Mouse (Mus musculus) kidney, adult 18-20 months (tissue): Measurements from ENCODE around the gene Pnma3.
"Not testable (repeated sequence)": the region's sequence is repeated elsewhere in the genome, so short reads cannot be mapped to it uniquely, and the experiment has no call there.

Experiments used
- DNase-seq: peaks from one replicate; pipeline ENCODE4 v3.0.0; 2021

Gene Pnma3

DNA sequence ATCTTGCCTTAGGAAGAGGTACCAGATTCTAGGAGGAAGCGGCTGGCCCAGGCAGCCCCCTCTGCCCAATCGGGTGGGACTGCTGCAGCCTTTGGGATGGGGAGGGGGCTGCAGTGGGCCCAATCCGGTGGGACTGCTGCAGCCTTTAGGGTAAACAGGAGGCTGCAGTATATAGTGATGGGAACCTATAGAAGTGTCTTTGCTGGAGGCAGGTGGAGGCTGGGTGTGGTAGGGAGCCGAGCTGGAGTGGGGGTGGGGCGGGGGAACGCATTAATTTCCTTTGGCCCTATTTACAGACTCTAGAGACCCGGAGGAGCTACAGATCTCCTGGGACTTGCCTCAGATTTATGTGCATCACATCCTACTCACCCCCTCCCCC, at the start of gene Pnma3:
TSS of gene Pnma3 (plus strand) at position 373 of the 379 bp plus-strand sequence.
- DNase-seq: no peak

DNA sequence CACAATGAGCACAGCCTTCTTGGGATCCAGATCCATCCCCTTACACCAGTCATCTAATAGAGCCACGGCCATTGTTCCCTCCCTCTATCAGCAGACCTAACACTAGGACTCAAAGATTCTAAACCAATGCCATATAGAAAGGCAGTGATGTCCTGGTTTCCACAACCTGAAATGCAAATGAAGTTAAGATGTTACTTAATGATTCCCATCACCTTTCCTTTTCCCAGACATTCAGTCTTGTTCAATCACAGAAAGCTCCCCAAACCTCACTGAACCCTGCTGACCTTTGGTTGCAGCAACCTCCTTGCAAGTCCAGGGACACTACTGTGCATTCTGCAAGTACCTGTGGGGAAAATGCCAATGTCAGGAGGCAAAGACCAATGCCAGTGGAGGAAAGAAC, 27.6 kb upstream of the Pnma3 start, which contains the start of gene Pnma5:
TSS of gene Pnma5 (minus strand) at position 101 of the 400 bp plus-strand sequence.
- no peak for DNase-seq

DNA sequence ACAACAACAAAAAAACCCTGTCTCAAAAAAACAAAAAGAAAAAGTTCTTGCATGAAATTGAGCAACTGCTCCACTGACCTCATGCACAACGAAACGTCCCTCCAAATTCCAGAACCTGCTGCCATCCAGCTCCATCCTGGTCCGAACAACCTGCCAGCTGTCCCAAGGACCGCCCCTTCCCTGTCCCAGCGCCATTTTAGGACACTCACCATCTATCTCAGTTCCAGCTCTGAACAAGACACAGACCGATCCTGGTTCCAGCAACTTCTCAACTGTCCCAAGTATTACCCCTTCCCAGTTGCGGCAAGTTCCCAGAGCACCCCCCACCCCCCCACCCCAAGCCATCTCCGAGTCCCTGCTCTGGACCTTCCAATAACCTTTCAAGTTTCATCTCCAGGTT, 25.8 kb upstream of the Pnma3 start:
- DNase-seq: no peak

DNA sequence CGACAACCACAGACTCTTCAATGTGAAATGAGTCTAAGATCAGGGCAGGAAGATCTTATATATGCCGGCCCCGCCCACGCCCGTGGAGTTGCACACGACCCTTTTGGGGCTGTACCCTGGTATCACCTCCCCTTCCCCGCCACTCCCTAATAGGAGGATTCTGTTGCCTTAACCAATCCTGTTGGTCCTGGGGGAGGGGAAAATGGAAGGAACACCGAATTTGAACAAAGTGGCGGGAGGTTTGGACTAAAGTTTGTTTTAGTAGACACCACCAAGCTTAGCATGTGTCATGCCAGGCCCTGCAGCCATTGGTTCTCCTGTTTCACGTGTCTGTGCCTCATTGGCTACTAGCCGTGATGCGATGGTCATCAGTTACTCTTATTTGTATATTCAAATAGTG, 24.9 kb upstream of the Pnma3 start:
- no peak for DNase-seq

DNA sequence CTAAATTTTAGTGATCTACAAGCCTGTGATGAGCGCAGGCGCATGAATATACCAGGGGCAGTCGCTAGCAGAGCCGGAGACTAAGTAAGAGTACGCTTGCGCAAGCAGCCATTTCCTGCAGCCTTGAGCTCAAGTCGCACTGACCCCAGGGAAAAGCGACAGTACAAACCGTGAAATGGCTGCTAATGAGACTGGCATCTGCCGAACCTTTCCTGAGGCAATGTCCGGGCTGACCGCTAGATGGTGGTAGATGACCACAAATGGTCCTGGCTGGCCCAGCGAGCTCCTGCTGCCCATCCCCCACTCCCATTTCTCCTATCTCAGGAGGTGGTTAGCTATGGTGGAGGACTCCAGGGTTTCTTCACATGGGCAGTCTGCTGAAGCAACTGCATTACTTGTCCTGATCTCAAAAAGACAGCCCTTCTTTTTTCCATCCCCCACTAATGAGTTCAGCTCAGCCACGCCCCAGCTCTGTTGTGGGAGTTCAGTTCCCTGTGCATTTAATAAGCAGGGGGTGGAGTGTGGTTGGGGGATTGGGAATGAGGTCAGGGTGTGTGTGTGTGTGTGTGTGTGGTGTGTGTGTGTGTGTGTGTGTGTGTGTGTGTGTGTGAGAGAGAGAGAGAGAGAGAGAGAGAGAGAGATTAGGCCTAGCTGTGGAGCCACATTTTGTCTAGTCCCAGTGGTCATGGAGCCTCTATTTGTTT, 10.6 kb upstream of the Pnma3 start:
- peak; percentile 94 for DNase-seq

DNA sequence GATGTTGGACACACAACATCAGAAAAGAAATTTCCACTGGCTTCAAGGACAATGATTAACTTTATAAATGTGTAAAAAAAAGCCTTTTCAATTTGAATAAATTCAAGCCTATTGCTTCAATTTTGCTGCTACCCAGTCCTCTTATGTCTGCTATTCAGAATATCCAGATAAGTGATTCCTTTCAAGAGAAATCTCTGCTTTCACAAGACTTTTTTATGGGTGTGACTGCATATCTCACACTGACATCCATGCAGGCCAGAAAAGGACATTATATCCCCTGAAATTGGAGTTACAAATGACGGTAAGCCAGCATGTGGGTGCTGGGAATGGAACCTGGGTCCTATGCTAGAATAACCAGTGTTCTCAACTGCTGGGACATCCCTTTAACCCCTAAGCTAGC, 3.1 kb upstream of the Pnma3 start:
- no peak for DNase-seq

DNA sequence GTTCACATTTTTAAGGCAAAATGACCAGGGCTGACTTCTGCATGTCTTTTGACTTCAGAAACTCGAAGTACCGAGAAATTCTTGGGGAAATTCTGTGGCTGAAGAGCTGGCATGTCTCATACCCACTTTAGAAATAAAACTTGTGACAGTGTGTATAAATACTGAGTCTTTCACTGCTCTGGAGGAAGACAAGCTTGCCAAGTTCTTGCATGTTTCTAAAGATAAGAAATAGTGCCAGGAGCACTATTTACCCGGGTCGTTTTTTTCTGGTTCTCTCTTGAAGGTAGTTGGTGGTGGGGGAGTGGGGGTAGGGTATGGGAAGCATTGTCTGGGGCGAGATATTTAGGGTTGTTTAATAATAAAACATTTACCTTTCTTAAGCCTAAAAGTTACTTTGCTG, 2.3 kb upstream of the Pnma3 start:
- DNase-seq: no peak

DNA sequence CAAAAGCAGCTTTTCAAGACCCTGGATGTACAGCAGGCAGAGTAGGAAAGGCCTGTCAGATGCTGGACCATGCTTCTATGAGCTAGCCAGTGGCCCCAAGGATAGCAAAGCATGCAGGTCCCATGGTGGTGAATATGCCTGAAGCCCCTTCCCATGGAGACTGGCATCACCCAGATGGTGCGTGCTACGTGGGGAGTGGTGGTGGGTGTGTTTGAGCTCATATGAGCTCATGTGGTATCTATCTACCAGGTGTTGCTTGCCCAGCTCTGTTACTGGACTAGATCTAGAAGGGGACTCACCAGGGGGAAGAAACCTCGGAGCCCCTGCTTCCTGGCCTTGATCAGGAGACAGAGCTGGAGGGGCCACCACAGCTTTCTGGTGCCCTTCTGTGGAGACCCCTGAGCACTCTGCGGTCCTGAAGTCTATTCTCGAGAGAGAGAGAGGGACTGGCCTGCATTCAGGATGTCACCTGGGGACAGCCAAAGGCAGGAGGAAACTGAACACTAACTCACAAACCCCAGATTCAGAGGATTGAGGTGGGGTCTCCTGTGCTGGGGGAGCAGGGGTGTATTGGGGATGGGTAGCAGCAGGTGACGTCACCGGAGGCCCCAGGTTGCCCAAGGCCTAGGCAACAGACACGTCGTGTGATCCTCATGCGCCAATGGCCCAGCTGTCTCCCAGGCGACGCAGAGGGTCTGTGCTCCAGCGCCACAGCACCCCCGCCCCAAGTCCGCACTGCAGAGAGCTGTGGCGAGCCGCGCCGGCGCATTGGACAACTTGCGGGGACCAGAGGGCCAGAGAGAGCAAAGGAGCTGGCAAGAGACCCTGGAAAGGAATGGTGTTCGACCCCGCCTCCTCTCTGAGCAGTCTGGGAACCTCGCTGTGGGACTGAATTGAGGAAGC, 824 bp upstream of the Pnma3 start:
- no peak for DNase-seq

DNA sequence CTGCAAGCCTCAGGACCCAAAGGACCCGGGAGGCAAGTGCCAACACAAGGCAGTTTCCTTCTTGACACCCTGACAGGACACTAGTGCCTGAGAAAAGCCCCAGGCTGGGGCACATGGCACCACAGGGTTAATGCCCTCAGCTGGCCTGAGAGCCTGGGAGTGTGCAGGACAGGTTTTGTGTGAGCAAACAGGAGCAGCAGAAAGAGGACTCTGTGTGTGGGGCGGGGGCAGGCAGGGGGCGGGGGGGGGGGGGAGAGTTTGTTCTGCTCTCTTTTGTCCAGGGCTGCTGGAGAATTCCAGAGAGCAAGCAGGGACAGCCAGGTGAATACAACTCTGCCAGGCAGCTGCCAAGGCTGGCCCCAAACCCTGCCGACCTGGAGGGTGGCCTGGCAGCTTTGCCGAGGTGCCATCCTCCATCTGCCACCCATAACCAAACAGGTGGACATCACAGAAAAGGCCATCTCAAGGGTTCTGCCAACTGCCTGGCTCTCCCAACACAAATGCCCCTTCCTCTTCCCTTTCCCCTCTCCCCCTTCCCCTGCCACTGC, 2.3 kb downstream of the Pnma3 start:
- not testable (repeated sequence) for DNase-seq

DNA sequence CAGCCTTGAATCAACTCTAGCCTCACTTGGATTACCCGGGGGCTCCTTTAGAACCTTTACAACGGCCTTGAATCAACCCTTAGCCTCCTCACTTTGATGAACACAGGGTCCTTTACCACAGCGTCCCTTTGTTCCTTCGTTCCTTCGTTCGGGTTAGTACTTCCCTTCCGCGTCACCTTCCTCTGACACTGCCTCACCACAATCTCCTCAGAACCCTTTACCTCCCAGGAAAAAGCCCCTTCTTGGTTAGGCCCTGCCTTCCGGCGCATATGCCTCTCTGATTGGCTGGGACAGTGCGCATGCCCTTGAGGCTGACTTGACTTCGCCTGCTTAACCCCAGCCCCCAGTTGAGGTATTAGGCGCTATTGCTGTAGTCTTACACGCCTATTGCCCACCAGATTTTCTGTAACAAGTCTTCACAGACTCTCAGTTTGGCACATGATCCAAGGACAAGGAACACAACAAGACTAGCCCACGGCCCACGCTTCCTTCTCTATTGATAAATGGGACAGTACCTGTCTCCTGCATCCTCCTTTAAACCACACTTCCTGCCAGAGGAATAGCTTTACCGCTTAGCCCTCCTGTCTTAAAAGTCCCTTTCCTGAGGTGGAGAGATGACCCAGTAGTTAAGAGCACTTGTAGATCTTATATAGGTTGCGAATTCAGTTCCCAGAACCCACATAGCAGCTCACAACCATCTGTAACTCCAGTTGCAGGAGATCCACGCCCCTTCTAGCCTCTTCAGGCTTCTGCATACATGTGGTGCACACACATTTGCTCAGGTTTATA, 17.9 kb downstream of the Pnma3 start, which contains the start of gene Xlr4a:
TSS of gene Xlr4a (minus strand) at position 212 of the 789 bp plus-strand sequence.
- DNase-seq: not testable (repeated sequence)

DNA sequence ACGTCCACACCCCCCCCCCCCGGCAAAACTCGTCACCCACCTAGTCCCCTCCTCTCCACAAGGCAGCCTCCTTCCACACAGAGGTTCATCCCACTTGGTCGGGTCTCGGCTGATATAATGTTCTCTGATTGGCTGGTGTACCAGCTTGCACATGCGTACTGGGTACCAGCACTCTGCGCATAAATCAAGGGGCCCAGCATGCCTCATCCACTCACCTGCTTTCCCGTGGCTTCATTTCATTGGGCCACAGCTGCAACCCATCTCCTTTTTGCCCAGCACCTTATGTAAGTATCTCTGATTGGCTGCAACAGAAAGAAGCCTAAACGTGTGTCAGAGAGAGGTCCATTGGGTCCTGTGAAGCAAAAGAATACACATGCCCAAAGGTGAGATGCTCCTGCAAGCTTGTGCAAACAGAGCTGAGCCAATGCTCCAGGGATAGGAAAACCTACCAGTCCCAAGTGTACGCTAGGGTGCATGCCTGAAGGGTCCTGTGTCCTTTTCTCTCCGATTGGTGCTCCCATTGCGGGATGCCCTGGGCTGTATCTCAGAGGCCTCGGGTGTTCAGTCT, 32.4 kb downstream of the Pnma3 start, which contains the start of gene Xlr3a:
TSS of gene Xlr3a (minus strand) at position 155 of the 568 bp plus-strand sequence.
- not testable (repeated sequence) for DNase-seq

DNA sequence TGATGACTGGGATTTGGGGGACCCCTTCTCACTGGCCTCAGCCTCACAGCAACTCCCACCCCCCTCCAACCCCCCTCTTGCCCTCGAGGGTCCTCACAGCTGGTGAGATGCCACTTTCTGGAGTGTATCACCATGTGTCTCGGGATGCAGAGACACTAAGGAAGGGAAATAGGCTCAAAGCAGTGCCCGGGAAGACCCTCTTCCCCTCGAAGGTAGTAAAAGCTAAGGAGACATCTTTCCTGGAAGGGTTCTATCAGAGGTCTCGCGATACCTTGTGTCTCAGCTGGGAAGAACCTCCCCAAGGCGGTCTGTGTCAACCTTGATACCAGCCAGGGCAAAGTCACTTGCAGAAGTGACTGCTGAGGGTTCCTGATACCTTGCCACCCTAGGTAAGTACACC, 52.2 kb downstream of the Pnma3 start, which contains the start of gene Gm14685:
TSS of gene Gm14685 (plus strand) at position 301 of the 400 bp plus-strand sequence.
- not testable (repeated sequence) for DNase-seq
